Mouse (Mus musculus): ENCODE measurements around the gene Sel1l3.

- TF ChIP-seq POLR2A (IDR thresholded peaks at IDR 0.05; ENCODE audit: control insufficient read depth, extremely low read depth, insufficient read depth, low read length, poor library complexity) (no peak), CTCF (IDR thresholded peaks at IDR 0.05; ENCODE audit: borderline replicate concordance, control insufficient read depth, extremely low read depth, insufficient read depth, low read length, poor library complexity) (no peak)
Measured at GRCm38 (mm10) chr5:53254821-53255220, 41.1 kb upstream of the Sel1l3 start.

All from thymus, adult 2 months (tissue).